Mouse (Mus musculus): ENCODE data around the gene Sept4. TPM values are rescaled to one million over a fixed set of nuclear protein-coding genes. Genes with fewer than 3 reads are reported as not detected.
A peak's percentile ranks its signal among the peaks of the same experiment; 100 is the strongest.

Sept4 gene
- polyA plus RNA-seq, 1 experiment from 2014 or later: 10.1 TPM

GRCm38 (mm10) chr11:87592713-87593598, 24.3 kb downstream of the Sept4 start:
- peaks cover 65% of the 10 kb centered on the region for H3K4me1 ChIP-seq
- 31% methylated on average over 13 of the region's 13 CpGs for WGBS (ENCODE audit: insufficient replicate concordance)
- H3K4me2 ChIP-seq: peak overlapping the region; percentile 89
- H3K4me3 ChIP-seq: peak overlapping the region; percentile 76
- H3K27me3 ChIP-seq (replicated peaks): no peaks in the 10 kb centered on the region
- peak overlapping the region; percentile 79 for H3K9ac ChIP-seq
- no peak for ATAC-seq
- H3K9me3 ChIP-seq (replicated peaks): no peaks in the 10 kb centered on the region
- peak overlapping the region; percentile 88 for H3K27ac ChIP-seq
- H3K36me3 ChIP-seq: peaks cover 25% of the 10 kb centered on the region

GRCm38 (mm10) chr11:87595327-87595841, 26.7 kb downstream of the Sept4 start:
- WGBS (ENCODE audit: insufficient replicate concordance): 3% methylated on average over 36 of the region's 37 CpGs
- H3K27me3 ChIP-seq (replicated peaks): no peaks in the 10 kb centered on the region
- H3K36me3 ChIP-seq: peaks cover 49% of the 10 kb centered on the region
- H3K4me1 ChIP-seq: peaks cover 50% of the 10 kb centered on the region
- ATAC-seq: peak; percentile 46
- peak overlapping the region; percentile 64 for H3K4me3 ChIP-seq
- peak overlapping the region; percentile 77 for H3K9ac ChIP-seq
- no peaks in the 10 kb centered on the region for H3K9me3 ChIP-seq (replicated peaks)
- peak overlapping the region; percentile 66 for H3K27ac ChIP-seq
- peak overlapping the region; percentile 97 for H3K4me2 ChIP-seq

GRCm38 (mm10) chr11:87595976-87596375, 27.3 kb downstream of the Sept4 start:
- no peaks in the 10 kb centered on the region for H3K9me3 ChIP-seq (replicated peaks)
- peaks cover 46% of the 10 kb centered on the region for H3K4me1 ChIP-seq
- peak overlapping the region; percentile 97 for H3K4me2 ChIP-seq
- H3K36me3 ChIP-seq: peaks cover 55% of the 10 kb centered on the region
- peak overlapping the region; percentile 64 for H3K4me3 ChIP-seq
- no peak for ATAC-seq
- WGBS (ENCODE audit: insufficient replicate concordance): 49% methylated on average over 7 of the region's 7 CpGs
- H3K9ac ChIP-seq: peak overlapping the region; percentile 77
- H3K27me3 ChIP-seq (replicated peaks): no peaks in the 10 kb centered on the region
- H3K27ac ChIP-seq: peak overlapping the region; percentile 66

- no peak for ATAC-seq
- H3K4me1 ChIP-seq: peaks cover 46% of the 10 kb centered on the region
- H3K4me2 ChIP-seq: peak overlapping the region; percentile 97
- H3K4me3 ChIP-seq: no peak overlapping the region
- peaks cover 61% of the 10 kb centered on the region for H3K36me3 ChIP-seq
- peak overlapping the region; percentile 77; the same call in 1 of the 2 replicates for H3K9ac ChIP-seq
- no peaks in the 10 kb centered on the region for H3K9me3 ChIP-seq (replicated peaks)
- no peak overlapping the region for H3K27ac ChIP-seq
- no peaks in the 10 kb centered on the region for H3K27me3 ChIP-seq (replicated peaks)
- WGBS (ENCODE audit: insufficient replicate concordance): 72% methylated on average over 2 of the region's 2 CpGs
Measured at GRCm38 (mm10) chr11:87596492-87596891, 27.8 kb downstream of the Sept4 start.

DNA sequence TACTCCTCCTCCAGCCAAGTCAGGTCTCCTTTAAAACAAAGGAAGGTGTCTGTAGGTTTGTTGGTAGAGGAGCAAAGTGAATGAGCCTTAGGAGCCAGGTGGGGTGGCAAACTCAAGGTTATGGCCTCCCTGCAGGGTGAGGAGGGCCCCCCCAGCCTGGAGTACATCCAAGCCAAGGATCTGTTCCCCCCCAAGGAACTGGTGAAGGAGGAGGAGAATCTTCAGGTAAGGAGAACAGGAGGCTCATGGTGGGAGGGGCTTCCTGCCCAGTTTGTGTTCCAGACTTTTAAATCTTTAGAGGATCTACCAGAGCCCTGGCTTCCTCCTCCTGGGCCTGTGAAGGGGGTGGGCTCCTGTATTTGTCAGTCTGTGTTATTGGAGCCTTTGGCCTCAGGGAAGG, 28.4 kb downstream of the Sept4 start:
- no peak for ATAC-seq
- no peaks in the 10 kb centered on the region for H3K27me3 ChIP-seq (replicated peaks)
- H3K27ac ChIP-seq: no peak overlapping the region
- H3K4me3 ChIP-seq: no peak overlapping the region
- peaks cover 46% of the 10 kb centered on the region for H3K4me1 ChIP-seq
- H3K9me3 ChIP-seq (replicated peaks): no peaks in the 10 kb centered on the region
- H3K9ac ChIP-seq: no peak overlapping the region
- H3K4me2 ChIP-seq: no peak overlapping the region
- H3K36me3 ChIP-seq: peaks cover 66% of the 10 kb centered on the region

GRCm38 (mm10) chr11:87599395-87600089, 30.8 kb downstream of the Sept4 start:
- WGBS (ENCODE audit: insufficient replicate concordance): 89% methylated on average over 13 of the region's 13 CpGs
- Histone ChIP-seq H3K27ac (no peak overlapping the region), H3K4me3 (no peak overlapping the region), H3K9me3 (replicated peaks) (no peaks in the 10 kb centered on the region), H3K4me2 (no peak overlapping the region), H3K36me3 (peaks cover 83% of the 10 kb centered on the region), H3K9ac (no peak overlapping the region), H3K4me1 (peaks cover 26% of the 10 kb centered on the region), H3K27me3 (replicated peaks) (no peaks in the 10 kb centered on the region)
- no peak for ATAC-seq

- no peak overlapping the region for H3K9ac ChIP-seq
- H3K4me3 ChIP-seq: no peak overlapping the region
- ATAC-seq: no peak
- no peak overlapping the region for H3K4me2 ChIP-seq
- no peaks in the 10 kb centered on the region for H3K27me3 ChIP-seq (replicated peaks)
- H3K36me3 ChIP-seq: peaks cover 91% of the 10 kb centered on the region
- 85% methylated on average over 10 of the region's 10 CpGs for WGBS (ENCODE audit: insufficient replicate concordance)
- H3K4me1 ChIP-seq: peaks cover 17% of the 10 kb centered on the region
- H3K27ac ChIP-seq: no peak overlapping the region
- H3K9me3 ChIP-seq (replicated peaks): no peaks in the 10 kb centered on the region
Measured at GRCm38 (mm10) chr11:87600322-87600853, 31.7 kb downstream of the Sept4 start.

GRCm38 (mm10) chr11:87602234-87602633, 33.5 kb downstream of the Sept4 start:
- H3K4me3 ChIP-seq: no peak overlapping the region
- no peaks in the 10 kb centered on the region for H3K9me3 ChIP-seq (replicated peaks)
- H3K9ac ChIP-seq: no peak overlapping the region
- WGBS (ENCODE audit: insufficient replicate concordance): 90% methylated on average over 9 of the region's 9 CpGs
- no peaks in the 10 kb centered on the region for H3K27me3 ChIP-seq (replicated peaks)
- no peak for ATAC-seq
- peaks cover 100% of the 10 kb centered on the region for H3K36me3 ChIP-seq
- no peak overlapping the region for H3K4me2 ChIP-seq
- H3K27ac ChIP-seq: no peak overlapping the region
- no peaks in the 10 kb centered on the region for H3K4me1 ChIP-seq

- Histone ChIP-seq H3K4me1 (no peaks in the 10 kb centered on the region), H3K27ac (no peak overlapping the region), H3K9me3 (replicated peaks) (no peaks in the 10 kb centered on the region), H3K9ac (no peak overlapping the region), H3K36me3 (peaks cover 99% of the 10 kb centered on the region), H3K4me3 (no peak overlapping the region), H3K27me3 (replicated peaks) (no peaks in the 10 kb centered on the region), H3K4me2 (no peak overlapping the region)
- WGBS (ENCODE audit: insufficient replicate concordance): 87% methylated on average over 2 of the region's 2 CpGs
- ATAC-seq: no peak
Measured at GRCm38 (mm10) chr11:87603571-87603970, 34.9 kb downstream of the Sept4 start.

DNA sequence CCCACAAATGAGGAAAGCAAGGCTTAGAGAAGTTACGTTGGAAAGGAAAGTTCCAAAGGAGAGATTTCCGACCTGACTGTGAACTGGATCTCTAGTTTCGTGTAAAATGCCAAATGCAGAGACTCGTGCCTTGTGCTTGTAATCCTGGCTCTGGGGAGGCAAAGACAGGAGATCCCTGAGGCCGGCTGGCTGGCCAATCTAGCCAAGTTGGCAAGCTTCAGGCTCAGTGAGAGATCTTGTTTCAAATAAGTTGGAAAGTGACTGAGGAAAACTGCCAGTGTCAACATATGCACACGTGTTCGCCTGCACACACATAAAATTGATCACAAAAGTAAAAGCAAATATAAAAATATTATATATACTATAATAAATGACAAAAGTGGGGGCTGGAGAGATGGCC, 40.6 kb downstream of the Sept4 start:
- Histone ChIP-seq H3K4me3 (no peak overlapping the region), H3K27ac (no peak overlapping the region), H3K27me3 (replicated peaks) (no peaks in the 10 kb centered on the region), H3K4me1 (no peaks in the 10 kb centered on the region), H3K36me3 (peaks cover 97% of the 10 kb centered on the region), H3K9me3 (replicated peaks) (no peaks in the 10 kb centered on the region), H3K4me2 (no peak overlapping the region), H3K9ac (no peak overlapping the region)
- 80% methylated on average over 7 of the region's 7 CpGs for WGBS (ENCODE audit: insufficient replicate concordance)
- no peak for ATAC-seq

- Histone ChIP-seq H3K9me3 (replicated peaks) (no peaks in the 10 kb centered on the region), H3K27me3 (replicated peaks) (no peaks in the 10 kb centered on the region), H3K9ac (no peak overlapping the region), H3K4me2 (no peak overlapping the region), H3K4me3 (no peak overlapping the region), H3K27ac (no peak overlapping the region), H3K4me1 (no peaks in the 10 kb centered on the region), H3K36me3 (peaks cover 97% of the 10 kb centered on the region)
- 86% methylated on average over 9 of the region's 9 CpGs for WGBS (ENCODE audit: insufficient replicate concordance)
- no peak for ATAC-seq
Measured at GRCm38 (mm10) chr11:87611547-87611946, 42.8 kb downstream of the Sept4 start.

- Histone ChIP-seq H3K9ac (no peak overlapping the region), H3K27me3 (replicated peaks) (no peaks in the 10 kb centered on the region), H3K36me3 (peaks cover 95% of the 10 kb centered on the region), H3K9me3 (replicated peaks) (peaks cover 4% of the 10 kb centered on the region; the same call in 1 of the 2 replicates), H3K4me1 (peaks cover 15% of the 10 kb centered on the region), H3K27ac (no peak overlapping the region), H3K4me3 (no peak overlapping the region), H3K4me2 (no peak overlapping the region)
- ATAC-seq: no peak
- WGBS (ENCODE audit: insufficient replicate concordance): 82% methylated on average over 7 of the region's 7 CpGs
Measured at GRCm38 (mm10) chr11:87613972-87614371, 45.3 kb downstream of the Sept4 start.
